9 mouse cellular contexts compared by ENCODE assay signal in genomic region chr11:84141752-84142151, GRCm38 (mm10). TPM values are rescaled to one million over a fixed set of nuclear protein-coding genes. Genes with fewer than 3 reads are reported as not detected.
DNase-seq lines count a peak whose midpoint lies in the region; ATAC-seq and TF ChIP-seq lines count a peak whose summit lies in the region.
"Had no signal": no experiment of that assay in that cellular context is flagged by ENCODE, and none has a peak within 500 bp of the region (broad histone marks: within the 10 kb centered on the region; RNA-seq: fewer than 3 reads in every experiment).

No protein-coding gene starts in this region.

- no peaks in the 10 kb centered on the region for H3K9me3 ChIP-seq in G1E (replicated peaks)
- 0 out of 2 replicates have a peak, but pooled peaks cover 3% of the 10 kb centered on the region for H3K9me3 ChIP-seq in embryonic facial prominence, embryonic 14.5 days (ENCODE audit: control insufficient read depth, low read length)
- H3K9me3 ChIP-seq: megakaryocyte, embryonic 14.5 days had no signal

- H3K36me3 ChIP-seq in G1E (replicated peaks), result no peaks in the 10 kb centered on the region
- no peaks in the 10 kb centered on the region for H3K36me3 ChIP-seq in embryonic facial prominence, embryonic 14.5 days (ENCODE audit: control insufficient read depth, insufficient read depth, low read length)

- H3K4me2 ChIP-seq in embryonic facial prominence, embryonic 14.5 days (ENCODE audit: low read depth, low read length), result no peak overlapping the region

- H3K27ac ChIP-seq in embryonic facial prominence, embryonic 14.5 days (replicated peaks; ENCODE audit: low read depth, low read length), result no peak overlapping the region

- peak; percentile 29 to 52 for DNase-seq in left cerebral cortex, adult 18-20 months (ENCODE audit: low spot score in 2 of 2)
- no peak for DNase-seq in left cerebral cortex, adult 11 months (ENCODE audit: low spot score)
- DNase-seq in G1E (ENCODE audit: low spot score), result no peak
- peak; percentile 30 for DNase-seq in adrenal gland, adult 8-10 months
- peak; percentile 21 for DNase-seq in embryonic facial prominence, embryonic 14.5 days (ENCODE audit: low spot score)
- peak; percentile 38 for DNase-seq in layer of hippocampus, adult 9-10 months (ENCODE audit: low spot score)
- peak; percentile 12 to 26 for DNase-seq in natural killer cell, adult 2 months (ENCODE audit: low spot score in 2 of 2)
- peak; percentile 65 for DNase-seq in yolk sac, embryonic 10.5 days (ENCODE audit: low spot score)

- WGBS in embryonic facial prominence, embryonic 14.5 days, result 61% methylated on average over 2 of the region's 2 CpGs

- ATAC-seq in G1E (ENCODE audit: extremely low read depth, insufficient number of reproducible peaks, low FRiP score, poor library complexity, severe bottlenecking), result no peak
- no peak for ATAC-seq in embryonic facial prominence, embryonic 14.5 days (ENCODE audit: low read depth)

- H3K27me3 ChIP-seq in G1E (ENCODE audit: insufficient read depth, low read length), result peaks cover 19% of the 10 kb centered on the region
- H3K27me3 ChIP-seq in embryonic facial prominence, embryonic 14.5 days (replicated peaks; ENCODE audit: control insufficient read depth, insufficient read depth, low read length), result no peaks in the 10 kb centered on the region

- TF ChIP-seq CTCF in G1E (IDR thresholded peaks at IDR 0.05; ENCODE audit: low read depth, low read length), result peak; percentile 31; the same call in 1 of the 2 replicates

- no peaks in the 10 kb centered on the region; the same call in 1 of the 2 replicates for H3K4me1 ChIP-seq in G1E (ENCODE audit: insufficient read depth, low read depth, low read length)
- no peaks in the 10 kb centered on the region for H3K4me1 ChIP-seq in embryonic facial prominence, embryonic 14.5 days (ENCODE audit: control insufficient read depth, insufficient read depth, low read length)
- H3K4me1 ChIP-seq: megakaryocyte, embryonic 14.5 days had no signal

- no peak overlapping the region for H3K4me3 ChIP-seq in G1E (ENCODE audit: low read depth, low read length)
- H3K4me3 ChIP-seq in embryonic facial prominence, embryonic 14.5 days (ENCODE audit: low read depth, low read length), result no peak overlapping the region
- H3K4me3 ChIP-seq: megakaryocyte, embryonic 14.5 days had no signal

- H3K9ac ChIP-seq in embryonic facial prominence, embryonic 14.5 days (ENCODE audit: low read depth, low read length), result no peak overlapping the region

RNA-seq across cellular contexts. Expression of gene Acaca, which starts 12.3 kb away (rescaled TPM):
- total RNA-seq in left cerebral cortex, adult 18-20 months (2021), result 10 to 100 TPM; 81.4 to 90.2 TPM
- 37.1 and 37.2 TPM in 2 replicates for total RNA-seq in G1E (2014; fragmentation: Nextera tagmentation)
- total RNA-seq in G1E (2017), result 38.0 and 45.3 TPM in 2 replicates
- polyA plus RNA-seq in G1E (2012), result 15.4 and 19.3 TPM in 2 replicates
- 100 to 1,000 TPM in 3 of 4 experiments, 10 to 100 TPM in 1; 81.4 to 339 (median 190) TPM for total RNA-seq in adrenal gland, adult 8-10 months (2022)
- polyA plus RNA-seq in embryonic facial prominence, embryonic 14.5 days (2014; fragmentation: Nextera tagmentation; extraction: Ambion mirVana), result 17.4 and 20.5 TPM in 2 replicates

RNA-seq across cellular contexts. Expression of gene Tada2a, which starts 12.4 kb away (rescaled TPM):
- 10 to 100 TPM; 34.4 to 40.8 TPM for total RNA-seq in left cerebral cortex, adult 18-20 months (2021)
- total RNA-seq in G1E (2014; fragmentation: Nextera tagmentation), result 18.3 and 18.7 TPM in 2 replicates
- total RNA-seq in G1E (2017), result 18.5 and 19.9 TPM in 2 replicates
- polyA plus RNA-seq in G1E (2012), result 1.9 and 2.0 TPM in 2 replicates
- 10 to 100 TPM; 13.6 to 33.0 (median 22.9) TPM for total RNA-seq in adrenal gland, adult 8-10 months (2022)
- polyA plus RNA-seq in embryonic facial prominence, embryonic 14.5 days (2014; fragmentation: Nextera tagmentation; extraction: Ambion mirVana), result 29.4 and 33.9 TPM in 2 replicates

RNA-seq across cellular contexts. Expression of gene Gm11437, which starts 25.5 kb away (rescaled TPM):
- total RNA-seq in left cerebral cortex, adult 18-20 months (2021), result not detected
- not detected in 2 replicates for total RNA-seq in G1E (2014; fragmentation: Nextera tagmentation)
- total RNA-seq in G1E (2017), result not detected in 2 replicates
- polyA plus RNA-seq in G1E (2012), result not detected in 2 replicates
- total RNA-seq in adrenal gland, adult 8-10 months (2022), result under 1 TPM in 1 of 4 experiments, not detected in 3; 0.38 TPM
- not detected in 2 replicates for polyA plus RNA-seq in embryonic facial prominence, embryonic 14.5 days (2014; fragmentation: Nextera tagmentation; extraction: Ambion mirVana)

Comparison
In these comparisons a context has a peak if more than half of its experiments do, and no peak if none do; other contexts are left out.
1. DNase-seq: peak in left cerebral cortex, adult 18-20 months (2 of 2), adrenal gland, adult 8-10 months (single experiment), embryonic facial prominence, embryonic 14.5 days (single experiment), layer of hippocampus, adult 9-10 months (single experiment), natural killer cell, adult 2 months (2 of 2) and yolk sac, embryonic 10.5 days (single experiment); none in left cerebral cortex, adult 11 months (single experiment) and G1E (single experiment).